Mouse (Mus musculus): ENCODE data around the gene Birc3. TPM values are rescaled to one million over a fixed set of nuclear protein-coding genes. Genes with fewer than 3 reads are reported as not detected.
A peak's percentile ranks its signal among the peaks of the same experiment; 100 is the strongest.
"Not testable (repeated sequence)": the region's sequence is repeated elsewhere in the genome, so short reads cannot be mapped to it uniquely, and the experiment has no call there.

The Birc3 gene
- 11.7 and 11.9 TPM in 2 replicates for polyA plus RNA-seq (2015; fragmentation: Nextera tagmentation; extraction: Ambion mirVana)

DNA sequence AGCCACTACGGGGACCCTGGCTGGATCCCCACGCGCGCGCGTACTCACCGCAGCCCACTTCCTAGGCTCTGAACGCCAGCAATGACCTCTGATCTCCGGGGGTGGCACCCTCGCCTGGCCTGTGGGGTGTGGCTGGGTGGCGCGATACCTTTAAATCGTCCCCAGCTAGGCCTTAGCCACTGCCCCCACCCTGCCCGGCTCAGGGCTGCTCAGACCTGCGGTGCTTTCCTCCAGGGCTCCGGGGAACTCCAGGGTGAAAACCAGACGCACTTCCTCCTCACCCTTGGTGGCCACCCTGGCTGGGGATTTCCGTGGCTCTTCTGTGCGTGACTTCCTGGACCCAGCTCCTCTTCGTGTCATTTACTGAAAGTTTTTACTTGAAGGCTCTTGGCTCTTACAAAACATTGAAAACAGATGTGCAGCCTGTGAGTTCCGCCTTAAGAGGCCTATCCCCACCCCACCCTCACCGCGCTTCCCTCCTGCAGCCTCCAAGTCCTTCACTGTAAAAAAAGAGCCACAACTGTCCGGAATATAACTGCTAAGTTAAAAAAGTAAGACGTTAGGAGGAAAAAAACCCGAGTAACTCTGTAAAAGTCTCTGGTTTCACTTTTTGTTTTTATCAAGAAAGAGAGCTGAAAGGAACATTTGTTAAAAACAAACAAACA lies at the start of gene Birc3:
Gene Birc3 (minus strand): TSS at position 412 of the 665 bp plus-strand sequence.
- Histone ChIP-seq H3K4me1 (replicated peaks) (no peaks in the 10 kb centered on the region), H3K27ac (peak within 1 kb of the TSS; percentile 67)

GRCm38 (mm10) chr9:7914925-7915324 lies 41.9 kb upstream of the Birc3 start:
- Histone ChIP-seq H3K9me3 (no peaks in the 10 kb centered on the region), H3K9ac (no peak overlapping the region), H3K36me3 (no peaks in the 10 kb centered on the region), H3K27ac (no peak overlapping the region), H3K4me2 (replicated peaks) (peak overlapping the region; percentile 48), H3K4me3 (replicated peaks) (no peak overlapping the region), H3K4me1 (replicated peaks) (no peaks in the 10 kb centered on the region), H3K27me3 (replicated peaks) (no peaks in the 10 kb centered on the region)
- ATAC-seq = no peak
- WGBS = 61% methylated on average over 8 of the region's 8 CpGs

More for the DNA sequence above, at the start of gene Birc3:
- peak; percentile 98 for ATAC-seq
- H3K9ac ChIP-seq = peak within 1 kb of the TSS; percentile 60
- peak within 1 kb of the TSS; percentile 82 for H3K4me2 ChIP-seq (replicated peaks)
- H3K27me3 ChIP-seq (replicated peaks) = no peaks in the 10 kb centered on the region
- H3K36me3 ChIP-seq = no peaks in the 10 kb centered on the region; the same call in 1 of the 2 replicates
- 3% methylated on average over 26 of the region's 26 CpGs for WGBS
- H3K4me3 ChIP-seq (replicated peaks) = peak within 1 kb of the TSS; percentile 53
- no peaks in the 10 kb centered on the region for H3K9me3 ChIP-seq

DNA sequence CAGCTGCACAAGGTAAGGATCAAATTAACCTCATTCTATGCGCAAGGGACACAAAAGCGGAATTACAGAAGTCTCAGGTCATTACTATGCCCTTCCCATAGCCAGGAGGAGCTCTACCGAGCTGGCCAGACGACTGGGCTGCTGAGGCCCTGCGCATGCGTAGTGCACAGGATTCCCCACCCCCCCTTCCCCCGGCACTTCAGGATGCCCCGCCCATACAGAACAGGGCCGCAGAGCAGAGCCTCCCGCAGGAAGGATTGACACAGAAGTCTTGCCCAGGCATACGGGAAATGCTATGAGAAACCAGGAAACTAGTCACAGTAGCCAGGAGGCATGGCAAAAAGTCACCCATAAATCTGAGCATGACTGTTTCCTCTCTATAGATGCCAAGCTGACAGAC lies 41.5 kb upstream of the Birc3 start:
- WGBS = 4% methylated on average over 11 of the region's 11 CpGs

DNA sequence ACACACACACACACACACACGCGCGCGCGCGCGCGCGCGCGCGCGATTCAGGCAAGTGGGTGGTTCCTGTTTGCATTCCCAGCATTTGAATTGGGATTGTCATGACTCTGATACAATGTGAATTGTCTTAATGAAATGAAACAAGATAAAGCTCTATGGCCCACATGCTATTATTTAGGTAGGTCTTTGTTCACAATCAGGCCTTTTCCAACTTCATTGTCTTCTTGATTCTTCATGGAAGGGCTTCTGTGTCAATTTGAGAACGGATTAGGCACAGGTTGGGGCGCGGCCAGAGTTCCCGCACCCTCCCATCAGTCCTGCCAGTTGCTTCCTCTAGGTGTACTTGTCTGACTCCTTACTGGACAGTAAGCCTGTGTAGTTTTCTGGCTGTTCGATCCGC lies 41.0 kb upstream of the Birc3 start:
- peak; percentile 55 for ATAC-seq

More for the DNA sequence above, 41.5 kb upstream of the Birc3 start:
- Histone ChIP-seq H3K9ac (no peak overlapping the region), H3K4me2 (replicated peaks) (peak overlapping the region; percentile 48), H3K27ac (no peak overlapping the region), H3K9me3 (no peaks in the 10 kb centered on the region), H3K27me3 (replicated peaks) (no peaks in the 10 kb centered on the region), H3K4me1 (replicated peaks) (no peaks in the 10 kb centered on the region), H3K36me3 (no peaks in the 10 kb centered on the region), H3K4me3 (replicated peaks) (peak overlapping the region; percentile 22; the same call in 1 of the 2 replicates)
- peak; percentile 98 for ATAC-seq

GRCm38 (mm10) chr9:7907351-7907985 lies 34.5 kb upstream of the Birc3 start:
- 85% methylated on average over 2 of the region's 2 CpGs for WGBS
- Histone ChIP-seq H3K27ac (no peak overlapping the region), H3K9me3 (no peaks in the 10 kb centered on the region), H3K27me3 (replicated peaks) (no peaks in the 10 kb centered on the region), H3K4me2 (replicated peaks) (no peak overlapping the region), H3K4me3 (replicated peaks) (no peak overlapping the region), H3K9ac (no peak overlapping the region), H3K36me3 (no peaks in the 10 kb centered on the region), H3K4me1 (replicated peaks) (no peaks in the 10 kb centered on the region)
- ATAC-seq = no peak

More for the DNA sequence above, 41.0 kb upstream of the Birc3 start:
- WGBS = 53% methylated on average over 19 of the region's 19 CpGs
- Histone ChIP-seq H3K9me3 (no peaks in the 10 kb centered on the region), H3K27ac (no peak overlapping the region), H3K9ac (no peak overlapping the region), H3K36me3 (no peaks in the 10 kb centered on the region), H3K4me3 (replicated peaks) (peak overlapping the region; percentile 22), H3K4me2 (replicated peaks) (peak overlapping the region; percentile 48), H3K27me3 (replicated peaks) (no peaks in the 10 kb centered on the region), H3K4me1 (replicated peaks) (no peaks in the 10 kb centered on the region)

DNA sequence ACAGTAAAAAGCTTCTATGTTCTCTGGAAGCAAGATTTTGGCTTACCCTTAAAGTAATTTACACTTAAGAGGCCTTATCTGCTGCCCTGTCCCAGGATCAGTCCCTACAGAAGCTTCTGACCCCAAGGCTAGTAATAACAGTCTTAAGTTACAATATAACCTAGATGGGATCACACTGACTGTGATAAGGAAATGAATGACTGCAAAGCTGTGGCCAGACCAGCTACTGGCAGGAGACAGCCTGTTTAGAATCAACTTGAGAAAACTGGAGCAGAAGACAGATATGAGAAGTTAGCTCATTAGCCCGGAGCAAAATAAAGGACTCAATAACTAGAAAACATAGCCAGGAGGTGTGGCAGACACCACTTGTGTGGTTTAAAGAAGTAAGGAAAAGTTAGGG lies 33.6 kb upstream of the Birc3 start:
- H3K27ac ChIP-seq = no peak overlapping the region
- WGBS = 69% methylated on average over 1 of the region's 1 CpGs

DNA sequence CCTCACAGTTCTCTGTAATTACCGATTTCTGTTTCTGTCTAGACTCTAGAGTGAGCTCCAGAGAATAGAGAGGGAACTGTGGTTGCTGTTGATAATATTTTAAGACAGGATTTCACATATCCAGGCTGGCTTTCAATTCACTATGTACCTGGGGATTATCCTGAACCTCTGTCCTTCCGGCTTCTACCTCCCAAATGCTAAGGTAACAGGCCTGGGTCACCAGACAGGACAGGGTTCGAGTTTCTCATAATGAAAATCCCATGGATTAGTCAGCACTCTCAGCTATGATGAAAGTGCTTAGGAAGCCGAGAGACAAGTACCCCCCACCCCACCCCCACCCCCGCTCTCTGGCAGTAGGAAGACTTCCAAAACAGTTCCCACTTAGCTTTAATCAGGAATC lies 30.8 kb upstream of the Birc3 start:
- no peak overlapping the region; the same call in 1 of the 2 replicates for H3K27ac ChIP-seq
- H3K9ac ChIP-seq = no peak overlapping the region
- no peak overlapping the region for H3K4me3 ChIP-seq (replicated peaks)
- H3K36me3 ChIP-seq = no peaks in the 10 kb centered on the region
- H3K27me3 ChIP-seq (replicated peaks) = no peaks in the 10 kb centered on the region
- H3K9me3 ChIP-seq = no peaks in the 10 kb centered on the region
- no peaks in the 10 kb centered on the region for H3K4me1 ChIP-seq (replicated peaks)
- no peak for ATAC-seq
- H3K4me2 ChIP-seq (replicated peaks) = no peak overlapping the region
- WGBS = 78% methylated on average over 5 of the region's 5 CpGs

More for the DNA sequence above, 33.6 kb upstream of the Birc3 start:
- no peak overlapping the region for H3K9ac ChIP-seq
- no peaks in the 10 kb centered on the region for H3K27me3 ChIP-seq (replicated peaks)
- no peak overlapping the region for H3K4me3 ChIP-seq (replicated peaks)
- no peak overlapping the region for H3K4me2 ChIP-seq (replicated peaks)
- no peaks in the 10 kb centered on the region for H3K36me3 ChIP-seq
- no peaks in the 10 kb centered on the region for H3K4me1 ChIP-seq (replicated peaks)
- no peaks in the 10 kb centered on the region for H3K9me3 ChIP-seq
- no peak for ATAC-seq

GRCm38 (mm10) chr9:7903262-7903661 lies 30.3 kb upstream of the Birc3 start:
- H3K27ac ChIP-seq = no peak overlapping the region; the same call in 1 of the 2 replicates
- H3K9me3 ChIP-seq = no peaks in the 10 kb centered on the region
- no peak overlapping the region for H3K4me2 ChIP-seq (replicated peaks)
- no peaks in the 10 kb centered on the region for H3K36me3 ChIP-seq
- no peak overlapping the region for H3K9ac ChIP-seq
- no peak for ATAC-seq
- no peak overlapping the region for H3K4me3 ChIP-seq (replicated peaks)
- H3K27me3 ChIP-seq (replicated peaks) = no peaks in the 10 kb centered on the region
- 74% methylated on average over 2 of the region's 2 CpGs for WGBS
- H3K4me1 ChIP-seq (replicated peaks) = no peaks in the 10 kb centered on the region

GRCm38 (mm10) chr9:7902311-7902710 lies 29.3 kb upstream of the Birc3 start:
- H3K27ac ChIP-seq = no peak overlapping the region
- no peak overlapping the region for H3K9ac ChIP-seq
- H3K4me2 ChIP-seq (replicated peaks) = no peak overlapping the region
- H3K36me3 ChIP-seq = no peaks in the 10 kb centered on the region
- WGBS = 33% methylated on average over 7 of the region's 7 CpGs
- H3K27me3 ChIP-seq (replicated peaks) = no peaks in the 10 kb centered on the region
- H3K9me3 ChIP-seq = no peaks in the 10 kb centered on the region
- no peak for ATAC-seq
- no peak overlapping the region for H3K4me3 ChIP-seq (replicated peaks)
- no peaks in the 10 kb centered on the region for H3K4me1 ChIP-seq (replicated peaks)

DNA sequence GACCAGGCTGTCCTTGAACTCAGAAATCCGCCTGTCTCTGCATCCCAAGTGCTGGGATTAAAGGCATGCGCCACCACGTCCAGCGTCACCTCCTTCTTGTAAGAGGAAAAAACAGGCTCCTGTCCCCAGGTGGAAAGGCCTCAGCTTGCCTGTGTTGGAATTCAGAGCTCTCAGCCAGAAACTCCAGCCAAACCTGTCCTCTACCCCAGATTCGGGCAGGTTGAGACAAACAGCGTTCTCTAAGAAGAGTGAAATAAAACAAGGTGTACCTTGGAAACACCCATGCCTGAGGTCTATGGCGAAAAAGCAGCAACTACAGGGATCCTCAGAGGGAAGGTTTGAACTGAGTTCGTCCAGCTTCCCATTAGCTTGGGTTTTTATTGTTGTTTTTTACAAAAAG lies 28.0 kb upstream of the Birc3 start:
- no peaks in the 10 kb centered on the region for H3K9me3 ChIP-seq
- no peak overlapping the region for H3K9ac ChIP-seq
- no peaks in the 10 kb centered on the region for H3K4me1 ChIP-seq (replicated peaks)
- H3K36me3 ChIP-seq = no peaks in the 10 kb centered on the region
- no peak for ATAC-seq
- H3K27ac ChIP-seq = no peak overlapping the region
- H3K27me3 ChIP-seq (replicated peaks) = no peaks in the 10 kb centered on the region
- 90% methylated on average over 8 of the region's 8 CpGs for WGBS
- H3K4me2 ChIP-seq (replicated peaks) = no peak overlapping the region
- no peak overlapping the region for H3K4me3 ChIP-seq (replicated peaks)

DNA sequence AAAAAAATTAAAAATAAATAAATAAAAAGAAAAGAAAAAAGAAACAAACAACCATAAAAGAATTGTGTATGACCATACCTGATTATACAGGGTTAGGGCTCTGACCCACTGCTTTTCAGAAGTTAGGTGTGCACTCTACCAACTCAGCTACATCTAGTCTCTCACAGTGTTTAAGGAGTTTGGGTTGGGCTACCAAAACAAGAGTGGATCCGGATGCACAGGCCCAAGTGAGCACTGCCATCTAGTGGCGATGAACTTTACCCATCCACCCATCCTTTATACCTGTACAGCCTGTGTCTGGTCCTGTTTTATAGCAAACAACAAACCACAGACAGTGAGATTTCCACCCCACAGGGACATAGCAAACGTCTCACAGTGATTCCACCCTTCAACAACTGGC lies 24.5 kb upstream of the Birc3 start:
- Histone ChIP-seq H3K9me3 (no peaks in the 10 kb centered on the region), H3K4me3 (replicated peaks) (no peak overlapping the region), H3K4me1 (replicated peaks) (no peaks in the 10 kb centered on the region), H3K27me3 (replicated peaks) (no peaks in the 10 kb centered on the region), H3K4me2 (replicated peaks) (no peak overlapping the region), H3K9ac (no peak overlapping the region), H3K27ac (no peak overlapping the region), H3K36me3 (no peaks in the 10 kb centered on the region)
- ATAC-seq = peak; percentile 79; the same call in 1 of the 2 replicates
- 3% methylated on average over 3 of the region's 3 CpGs for WGBS

DNA sequence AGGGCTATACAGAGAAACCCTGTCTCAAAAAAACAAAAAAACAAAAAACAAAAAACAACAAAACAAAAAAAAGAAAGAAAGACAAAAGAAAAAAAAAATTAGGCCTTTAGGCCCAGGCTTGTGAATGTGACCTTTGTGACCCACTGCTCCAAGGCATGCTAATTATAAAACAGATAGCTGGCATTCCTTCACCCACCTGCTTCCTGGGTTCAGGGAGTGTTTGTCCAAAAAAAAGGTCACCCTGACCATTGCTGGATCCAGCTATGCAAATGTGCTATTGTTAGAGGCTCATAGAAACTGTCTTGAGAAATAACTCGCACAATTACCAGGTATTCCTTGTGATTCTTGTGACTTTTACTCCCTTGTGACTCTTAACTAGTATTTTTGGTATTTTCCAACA lies 18.8 kb upstream of the Birc3 start:
- WGBS = 93% methylated on average over 1 of the region's 1 CpGs

DNA sequence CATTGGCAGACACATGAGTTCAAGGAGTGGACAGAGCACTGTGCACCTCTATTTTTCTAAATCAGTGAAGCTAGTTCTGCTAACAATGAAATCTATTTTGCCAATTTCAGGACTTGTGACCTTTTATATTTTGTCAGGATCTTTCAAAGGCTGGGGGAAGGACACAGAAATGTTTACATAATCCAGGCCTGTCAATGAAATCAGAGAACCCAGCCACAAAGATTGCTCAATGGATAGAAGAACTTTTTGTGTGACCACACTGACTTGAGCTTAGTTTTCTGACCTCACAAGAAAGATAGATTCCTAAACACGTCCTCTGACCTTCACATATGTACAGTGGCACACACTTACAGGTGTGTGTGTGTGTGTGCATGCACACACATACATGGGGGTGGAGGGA lies 18.2 kb upstream of the Birc3 start:
- Histone ChIP-seq H3K9ac (no peak overlapping the region), H3K36me3 (no peaks in the 10 kb centered on the region), H3K4me2 (replicated peaks) (no peak overlapping the region), H3K9me3 (no peaks in the 10 kb centered on the region), H3K4me1 (replicated peaks) (no peaks in the 10 kb centered on the region), H3K27me3 (replicated peaks) (no peaks in the 10 kb centered on the region), H3K27ac (no peak overlapping the region), H3K4me3 (replicated peaks) (no peak overlapping the region)
- 78% methylated on average over 1 of the region's 1 CpGs for WGBS
- no peak for ATAC-seq

More for the DNA sequence above, 18.8 kb upstream of the Birc3 start:
- not testable (repeated sequence) for H3K4me3 ChIP-seq (replicated peaks); H3K36me3 ChIP-seq; H3K4me1 ChIP-seq (replicated peaks); H3K9me3 ChIP-seq; ATAC-seq; H3K27ac ChIP-seq; H3K9ac ChIP-seq; H3K27me3 ChIP-seq (replicated peaks); H3K4me2 ChIP-seq (replicated peaks)
